Mouse (Mus musculus) small intestine, adult 2 months (tissue): ENCODE data around the gene Gm11146.

ENCODE experiments used
- CTCF ChIP-seq: fragments of 200-500 bp; IDR thresholded peaks from 2 replicates; pipeline ENCODE4 v1.5.1; 2012; ENCODE audit warnings: low read depth, mild to moderate bottlenecking, control low read depth, inconsistent platforms, low read length, moderate library complexity, mixed read lengths; ENCODE audit not compliant: insufficient replicate concordance, insufficient read length; ENCODE audit errors: extremely low read depth
- POLR2A ChIP-seq: fragments of 200-500 bp; IDR thresholded peaks from 2 replicates; pipeline ENCODE4 v1.6.1; 2012; ENCODE audit warnings: low read depth, mild to moderate bottlenecking, control low read depth, inconsistent platforms, low read length, moderate library complexity

DNA sequence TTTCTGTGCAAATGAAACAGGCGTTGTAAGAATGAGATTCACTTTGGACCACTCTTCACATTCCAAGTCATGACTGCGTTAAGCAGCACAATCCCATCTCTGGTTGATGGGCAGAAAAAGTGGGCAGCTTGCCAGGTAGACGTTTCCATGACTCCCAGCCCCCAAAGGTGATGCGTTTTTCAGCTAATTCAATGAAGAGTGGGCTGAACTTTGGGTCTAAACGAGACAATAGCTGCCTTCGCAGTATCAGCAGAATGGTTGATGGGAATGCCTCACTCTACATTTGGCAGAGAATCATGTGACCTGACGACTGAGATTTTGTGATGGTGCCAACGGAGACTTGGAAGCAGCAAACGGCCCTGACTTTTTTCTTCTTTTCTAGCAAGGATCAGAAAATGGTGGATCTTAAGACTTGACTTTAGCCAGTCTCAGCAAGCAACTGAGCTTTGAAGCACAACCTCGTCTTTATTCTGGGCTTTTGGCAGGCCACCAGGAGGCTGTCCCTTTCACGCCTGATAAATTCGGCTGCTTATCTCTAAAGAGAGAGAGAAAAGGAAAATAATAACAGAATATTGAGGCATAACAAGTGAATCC, 8.0 kb downstream of the Gm11146 start:
- TF ChIP-seq POLR2A (no peak), CTCF (no peak)
